Mouse (Mus musculus) C2C12 (cell line): Measurements from ENCODE around the gene Thsd1.

Experiments used
- CEBPB ChIP-seq: IDR thresholded peaks from one replicate; pipeline ENCODE4 v1.6.1; 2011; ENCODE audit warnings: low read depth, mild to moderate bottlenecking, control low read depth, moderate library complexity
- CTCF ChIP-seq: IDR thresholded peaks from one replicate; pipeline ENCODE4 v1.5.1; 2011; ENCODE audit not compliant: control insufficient read depth, insufficient read depth, insufficient read length
- MYOD1 ChIP-seq: IDR thresholded peaks from one replicate; pipeline ENCODE4 v1.6.1; 2011; ENCODE audit warnings: low read depth; ENCODE audit not compliant: control insufficient read depth, insufficient read length
- MYOG ChIP-seq: IDR thresholded peaks from one replicate; pipeline ENCODE4 v1.6.1; 2011; ENCODE audit not compliant: control insufficient read depth, insufficient read length; ENCODE audit errors: extremely low read depth

DNA sequence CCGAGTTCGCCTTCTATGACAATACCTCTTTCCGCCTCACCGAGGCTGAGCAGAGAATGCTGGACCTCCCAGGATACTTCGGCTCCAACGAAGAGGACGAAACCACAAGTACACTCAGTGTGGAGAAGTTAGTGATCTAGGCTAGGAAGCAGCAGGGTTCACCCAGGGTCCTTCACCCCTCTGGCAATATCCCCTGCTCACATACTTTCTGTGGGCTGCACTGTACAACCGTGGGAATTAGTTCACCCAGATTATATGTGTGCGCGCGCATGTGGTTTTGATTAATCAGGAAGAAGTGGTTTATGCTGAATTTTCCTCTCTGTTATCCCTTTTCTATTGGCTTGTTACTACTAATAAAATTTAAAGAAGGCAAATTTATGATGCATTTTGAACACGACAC, 32.4 kb downstream of the Thsd1 start:
- TF ChIP-seq CTCF (no peak), MYOG (no peak), MYOD1 (no peak), CEBPB (no peak)
